Mouse (Mus musculus) CH12F3 (cell line): ENCODE measurements around the gene Ino80e.
"Not testable (repeated sequence)": the region's sequence is repeated elsewhere in the genome, so short reads cannot be mapped to it uniquely, and the experiment has no call there.

Source experiments
- in situ Hi-C: fragments of 300-500 bp; cut with MboI; formaldehyde crosslinking; loops from 2 replicates; pipeline ENCODE4 v1.14.3; 2020; ENCODE audit warnings: low sequenced_read_pairs

The Ino80e gene

DNA sequence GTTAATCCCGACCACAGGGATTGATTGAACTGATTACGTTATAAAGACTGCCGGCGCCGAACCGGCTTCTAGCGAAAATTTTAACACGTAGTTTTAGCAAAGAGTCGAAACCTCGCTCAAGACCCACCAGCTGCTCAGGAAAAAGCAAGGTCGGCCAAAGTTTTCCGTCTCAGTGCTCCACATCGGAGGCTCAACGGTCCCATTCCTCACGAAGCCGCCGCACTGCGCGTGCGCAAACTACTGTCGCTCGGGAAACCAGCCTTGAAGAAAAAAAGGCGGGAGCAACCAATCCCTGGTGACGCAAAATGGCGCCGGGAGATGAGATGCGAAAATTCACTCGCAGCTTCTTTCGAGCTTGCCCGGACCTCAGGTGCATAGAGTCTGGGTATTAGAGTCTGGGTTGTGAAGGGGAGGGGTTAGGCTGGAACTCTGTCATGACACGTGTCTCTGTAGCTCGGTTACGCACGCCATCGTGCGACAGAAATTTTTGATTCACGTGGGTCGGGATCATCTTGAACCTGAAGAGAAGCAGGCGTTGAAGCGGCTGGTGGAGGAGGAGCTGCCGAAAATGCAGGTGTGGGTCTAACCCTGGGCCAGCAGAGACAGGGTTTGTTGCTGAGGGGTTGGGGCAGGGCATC, at the start of gene Ino80e:
Gene Ino80e, minus strand, starts transcription at position 231 of the 638 bp plus-strand sequence.
- in situ Hi-C loops: no loop called here

GRCm38 (mm10) chr7:126905590-126905989, 43.4 kb upstream of the Ino80e start:
- in situ Hi-C loops: no loop called here

GRCm38 (mm10) chr7:126899781-126900180, 37.6 kb upstream of the Ino80e start:
- in situ Hi-C loops: not testable (repeated sequence)

DNA sequence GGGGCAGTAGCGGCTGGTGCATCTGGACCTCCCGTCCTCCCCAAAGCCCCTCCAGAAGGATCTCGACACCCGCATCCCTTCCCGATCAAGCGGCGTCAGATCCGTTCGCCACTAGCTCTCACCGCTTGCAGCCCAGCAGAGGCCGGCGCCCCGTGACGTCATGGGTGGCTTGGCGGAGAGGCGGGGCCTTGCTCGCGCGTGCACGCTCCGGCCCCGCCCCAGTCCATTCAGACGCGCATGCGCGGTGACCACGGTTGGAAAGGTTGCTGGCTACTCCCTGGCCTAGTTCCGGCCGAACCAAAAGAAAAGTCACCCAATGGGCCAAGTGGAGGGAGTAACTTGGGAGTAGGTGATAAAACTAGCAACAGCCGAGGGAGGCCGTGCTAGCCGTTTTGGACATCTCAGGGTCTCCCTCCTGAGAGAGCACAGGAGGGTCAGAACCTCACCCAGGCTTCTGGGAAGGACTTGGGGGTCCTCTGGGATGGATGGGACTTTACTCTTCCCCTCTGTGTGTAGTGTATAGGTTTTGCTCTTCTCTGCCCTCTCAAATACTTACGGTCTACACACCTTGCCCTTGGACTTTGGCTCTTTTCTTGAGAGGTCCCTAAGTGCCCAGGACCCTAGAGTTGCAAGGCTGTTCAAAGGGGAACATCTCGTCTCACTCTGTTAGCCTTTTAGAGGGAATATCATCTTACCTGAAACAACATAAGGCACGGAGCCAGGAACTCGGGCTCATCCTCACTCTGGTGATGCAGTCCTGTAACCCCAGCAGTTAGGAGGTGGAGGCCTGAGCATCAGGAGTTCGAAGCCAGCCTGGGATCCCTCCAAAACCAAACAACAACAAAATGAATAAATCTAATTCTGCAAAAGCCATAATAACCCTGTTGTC, 36.2 kb upstream of the Ino80e start:
- in situ Hi-C loops: no loop called here

- in situ Hi-C loops: no loop called here
Observed at GRCm38 (mm10) chr7:126897390-126898101, 35.4 kb upstream of the Ino80e start.

- in situ Hi-C loops: no loop called here
Observed at GRCm38 (mm10) chr7:126896912-126897311, 34.7 kb upstream of the Ino80e start.

GRCm38 (mm10) chr7:126888852-126889251, 26.7 kb upstream of the Ino80e start:
- in situ Hi-C loops: no loop called here

DNA sequence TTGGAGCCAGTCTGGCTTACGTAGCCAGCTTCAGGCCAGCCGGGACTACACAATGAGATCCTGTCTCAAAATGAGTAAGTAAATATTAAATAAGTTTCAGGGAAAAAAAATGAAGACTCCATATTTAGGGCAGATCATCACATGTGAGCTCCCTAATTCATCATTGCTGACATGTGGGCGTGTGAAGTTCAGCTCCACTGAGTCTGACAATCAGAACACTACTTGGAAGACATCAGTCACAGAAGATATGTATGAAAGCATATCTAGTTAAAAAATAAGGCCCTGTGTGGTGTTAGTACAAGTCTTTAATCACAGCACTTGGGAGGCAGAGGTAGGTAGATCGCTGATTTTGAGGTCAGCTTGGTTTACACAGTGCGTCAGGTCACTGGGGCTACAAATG, 25.1 kb upstream of the Ino80e start:
- in situ Hi-C loops: no loop called here

- in situ Hi-C loops: no loop called here
Observed at GRCm38 (mm10) chr7:126884286-126885164, 22.3 kb upstream of the Ino80e start, which contains the start of gene Taok2. Taok2 (minus strand) TSS chr7:126884703.

DNA sequence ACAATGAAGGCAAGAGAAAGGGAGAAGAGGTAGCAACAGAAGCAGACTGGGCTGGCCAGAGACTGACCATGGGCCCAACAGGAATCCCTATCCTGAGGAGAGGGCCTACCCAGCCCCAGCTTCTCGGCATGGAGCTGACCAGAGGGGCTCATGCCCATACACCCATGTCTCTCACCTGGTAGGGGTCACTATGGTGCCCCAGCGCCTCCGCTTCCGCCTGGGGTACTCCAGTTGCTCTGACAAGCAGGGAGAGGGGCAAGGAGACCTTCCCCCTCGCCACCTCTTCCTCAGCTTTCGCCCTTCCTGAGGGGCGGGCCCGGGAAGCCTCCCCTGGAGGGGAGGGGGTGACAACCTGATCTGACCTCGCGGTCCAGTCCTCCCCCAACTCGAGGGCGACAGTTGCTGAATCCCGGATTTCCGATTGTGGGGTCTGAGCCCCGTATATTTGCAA, 21.6 kb upstream of the Ino80e start:
- in situ Hi-C loops: no loop called here

DNA sequence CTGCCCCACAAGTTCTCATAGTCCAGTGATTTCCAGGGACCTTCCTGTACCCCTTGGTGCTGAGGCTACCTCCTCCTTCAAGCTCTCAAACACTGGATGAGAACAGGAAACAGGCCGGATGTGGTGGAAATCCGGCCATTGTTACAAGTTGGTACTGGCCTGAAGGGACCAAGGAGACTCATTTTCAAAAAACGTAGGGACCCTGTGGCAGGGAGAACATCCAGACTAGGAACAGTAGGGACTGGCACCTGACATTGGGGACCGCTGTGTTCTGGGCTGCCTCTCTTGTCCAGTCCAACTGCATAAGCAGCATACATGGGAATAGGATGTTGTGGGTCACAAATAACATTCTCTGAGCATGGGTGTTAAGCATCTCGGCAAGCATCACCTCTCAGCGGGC, 18.9 kb upstream of the Ino80e start:
- in situ Hi-C loops: no loop called here

- in situ Hi-C loops: no loop called here
Observed at GRCm38 (mm10) chr7:126877239-126877638, 15.1 kb upstream of the Ino80e start.

GRCm38 (mm10) chr7:126870520-126870891, 8.3 kb upstream of the Ino80e start:
- in situ Hi-C loops: no loop called here

DNA sequence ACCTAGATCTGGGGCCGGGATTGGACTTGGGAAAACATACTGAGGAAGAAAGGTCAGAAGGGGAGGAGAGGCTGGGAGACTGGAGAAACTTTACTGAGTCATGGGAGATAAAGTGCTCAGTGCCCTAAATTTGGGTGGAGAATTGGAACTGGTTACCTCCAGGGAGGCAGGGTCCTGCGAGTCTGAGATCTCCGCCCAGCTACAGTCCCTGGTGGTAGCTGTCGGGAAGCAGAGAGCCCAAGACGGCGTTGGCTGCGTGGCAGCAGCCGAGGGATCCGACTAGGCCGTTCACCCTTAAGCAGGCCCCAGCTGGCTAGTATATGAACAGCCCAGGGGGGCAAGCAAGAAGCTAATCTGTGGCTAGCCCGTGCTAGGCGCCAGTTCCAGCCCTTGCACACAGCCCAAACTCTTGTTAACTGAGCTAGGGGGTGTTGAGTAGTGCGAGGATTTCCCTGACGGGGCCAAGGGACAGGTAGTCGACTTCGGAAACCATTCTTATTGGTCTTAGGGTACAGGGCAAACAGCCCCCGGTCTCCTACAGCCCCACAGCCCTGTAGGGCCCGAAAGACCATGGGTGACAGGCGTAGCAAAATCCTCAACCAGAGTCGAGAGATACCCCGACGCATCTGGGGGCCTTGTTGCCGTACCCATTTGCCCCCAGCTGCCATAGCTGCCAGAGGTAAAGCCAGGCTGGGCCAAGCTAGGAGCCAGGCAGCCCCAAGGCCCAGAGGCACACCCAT, 7.8 kb upstream of the Ino80e start:
- in situ Hi-C loops: no loop called here

GRCm38 (mm10) chr7:126868003-126868402, 5.8 kb upstream of the Ino80e start:
- in situ Hi-C loops: no loop called here

GRCm38 (mm10) chr7:126867534-126867933, 5.4 kb upstream of the Ino80e start:
- in situ Hi-C loops: no loop called here

DNA sequence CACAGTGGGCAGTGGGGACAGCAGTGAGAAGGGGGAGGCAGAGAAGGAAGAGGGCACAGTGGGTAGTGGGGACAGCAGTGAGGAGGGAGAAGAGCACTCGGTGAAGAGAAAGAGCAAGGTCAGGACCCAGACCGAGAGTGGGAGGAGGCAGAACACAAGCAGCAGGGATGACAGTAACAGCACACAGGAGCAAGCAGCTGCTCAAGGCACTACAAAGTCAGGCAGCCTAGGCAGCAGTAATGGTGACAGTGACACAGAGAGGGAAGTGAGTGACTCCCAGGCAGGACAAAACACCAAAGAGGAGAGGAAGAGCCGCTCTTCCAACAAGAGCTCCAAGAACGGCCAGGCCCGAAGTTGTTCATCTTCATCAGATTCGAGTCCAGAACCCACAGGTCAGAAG, 1.6 kb upstream of the Ino80e start:
- in situ Hi-C loops: no loop called here

DNA sequence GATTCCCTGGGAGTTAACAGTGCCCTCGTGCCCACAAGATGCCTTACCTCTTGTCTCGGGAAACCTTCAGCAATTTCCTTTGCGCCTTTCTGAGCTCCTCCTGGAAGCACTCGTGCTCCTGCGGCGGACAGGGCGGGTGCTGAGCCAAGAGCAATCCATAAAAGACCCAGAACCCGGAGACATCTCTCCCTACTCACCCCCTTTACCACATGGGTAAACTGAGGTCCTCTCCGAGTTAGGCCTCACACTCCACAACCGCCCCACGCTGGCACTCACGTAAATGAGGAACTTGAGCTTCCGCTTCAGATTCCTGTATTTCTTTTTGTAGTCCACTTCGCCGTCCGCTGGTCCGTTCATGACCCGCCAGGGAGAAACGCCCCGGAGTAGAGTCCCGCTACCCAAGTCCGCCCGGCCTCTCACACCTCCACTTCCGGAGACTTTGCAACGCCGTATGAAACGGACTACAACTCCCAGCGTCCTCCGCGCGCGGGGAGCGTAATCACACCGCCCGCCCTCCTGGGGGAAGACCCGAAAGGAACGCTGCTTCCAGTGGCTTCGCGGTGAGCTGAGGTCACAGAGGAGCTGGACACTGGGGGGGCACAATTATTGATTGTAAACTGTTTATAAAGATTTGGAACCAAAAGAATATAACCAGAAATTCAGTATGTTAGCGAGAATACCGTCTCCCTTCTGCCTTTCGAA, 597 bp downstream of the Ino80e start, which contains the start of gene Hirip3:
Gene Hirip3, plus strand, starts transcription at position 544 of the 702 bp plus-strand sequence.
- in situ Hi-C loops: no loop called here

GRCm38 (mm10) chr7:126860987-126861386, 1.2 kb downstream of the Ino80e start:
- in situ Hi-C loops: no loop called here
